Mouse (Mus musculus): ENCODE results near the gene Rps27.

Rps27 gene

DNA sequence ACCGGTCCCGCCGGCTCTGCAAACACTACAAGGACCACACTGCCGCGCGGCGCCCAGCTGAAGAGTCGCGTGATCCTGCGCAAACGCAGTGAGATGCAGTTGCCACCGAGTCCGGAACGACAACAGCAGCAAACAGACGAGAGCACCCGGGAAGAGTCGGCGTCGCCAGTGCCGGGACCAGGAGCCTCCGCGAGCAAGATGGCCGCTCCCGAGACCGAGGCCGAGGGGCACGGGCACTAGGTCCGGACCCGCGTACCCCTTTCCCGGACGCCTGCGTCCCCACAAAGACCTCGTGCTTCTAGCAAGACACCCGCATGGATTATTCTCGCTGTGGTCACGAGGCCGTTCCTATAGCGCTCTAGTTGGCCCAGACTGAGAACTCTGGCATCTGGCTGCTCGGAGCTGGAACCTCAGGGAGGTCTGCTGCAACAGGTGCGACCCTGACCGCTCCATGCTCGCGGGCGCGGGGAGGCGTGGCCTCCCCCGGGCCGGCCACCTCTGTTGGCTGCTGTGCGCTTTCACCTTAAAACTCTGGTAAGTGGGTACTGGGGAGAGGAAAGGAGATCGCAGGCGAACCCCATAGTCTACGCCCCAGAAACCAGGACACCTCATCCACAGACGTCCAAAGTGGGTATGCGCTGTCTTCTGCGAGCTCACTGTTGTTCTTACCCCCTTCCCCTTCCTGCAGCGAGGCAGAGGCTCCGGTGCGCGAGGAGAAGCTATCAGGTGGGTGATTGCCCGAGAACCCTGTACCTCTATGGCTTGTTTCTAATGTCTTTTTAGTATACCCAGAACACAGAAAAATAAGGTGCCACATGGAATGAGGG, 18.3 kb upstream of the Rps27 start, which contains the start of gene Jtb:
Gene Jtb, plus strand, starts transcription at position 91 of the 827 bp plus-strand sequence.
- peak; percentile 94 for DNase-seq (ENCODE audit: extremely low read depth, low read depth)

DNA sequence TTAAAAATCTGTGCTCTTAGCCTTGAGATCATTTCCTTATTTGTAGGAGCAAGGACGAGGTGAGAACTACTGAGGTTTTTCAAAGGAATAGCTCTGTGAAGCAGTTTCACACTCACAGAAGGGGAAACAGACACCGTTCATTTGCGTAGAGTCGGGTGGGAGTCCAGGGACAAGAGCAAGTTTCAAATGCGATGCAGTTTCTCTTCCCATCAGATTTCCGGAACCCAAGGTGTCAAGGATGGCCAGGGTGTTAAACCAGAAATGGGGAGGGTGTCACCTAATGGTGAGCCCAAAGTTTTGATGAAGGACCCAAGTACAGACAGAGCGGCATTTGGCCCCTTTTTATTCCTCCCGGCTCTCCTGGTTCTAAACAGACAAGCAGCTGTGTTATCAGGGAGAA, 17.6 kb upstream of the Rps27 start:
- no peak for DNase-seq (ENCODE audit: extremely low read depth, low read depth)

DNA sequence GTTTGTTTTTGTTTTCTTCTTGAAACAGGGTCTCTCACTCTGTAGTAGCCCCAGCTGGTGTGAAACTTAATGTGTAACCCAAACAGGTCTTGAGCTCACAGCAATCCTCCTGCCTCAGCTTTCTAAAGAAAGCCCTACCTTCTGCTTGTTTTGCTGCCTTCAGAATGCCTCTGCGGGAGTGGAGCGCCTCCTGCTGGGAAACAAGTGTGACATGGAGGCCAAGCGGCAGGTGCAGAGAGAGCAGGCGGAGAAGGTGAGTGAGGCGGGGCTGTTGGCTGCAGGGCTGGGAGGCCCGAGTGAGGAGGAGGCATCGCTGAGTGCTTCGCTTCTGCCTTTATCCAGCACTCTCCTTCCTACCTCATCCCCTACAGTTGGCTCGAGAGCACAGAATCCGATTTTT, 10.9 kb upstream of the Rps27 start:
- no peak for DNase-seq (ENCODE audit: extremely low read depth, low read depth)

- DNase-seq (ENCODE audit: extremely low read depth, low read depth): no peak
Measured at GRCm38 (mm10) chr3:90222941-90223340, 9.5 kb upstream of the Rps27 start.

DNA sequence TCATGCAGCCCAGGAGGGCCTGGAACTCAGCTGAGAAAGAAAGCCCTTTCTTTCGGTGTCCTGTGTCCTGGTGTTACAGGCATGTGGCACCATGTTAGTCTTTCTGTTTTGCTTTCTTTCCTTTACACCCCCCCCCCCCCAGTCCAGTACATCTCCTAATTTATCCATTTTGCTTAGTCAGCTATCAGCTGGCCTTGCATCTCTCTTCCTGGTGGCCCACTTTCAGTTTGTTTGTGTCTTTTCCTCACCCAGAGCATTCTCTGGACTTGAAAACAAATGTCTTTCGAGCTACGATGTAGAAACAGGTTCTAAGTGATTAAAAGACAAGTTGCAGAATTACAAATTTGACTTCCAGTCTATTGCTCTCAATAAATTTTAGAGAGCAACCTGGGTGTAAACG, 9.0 kb upstream of the Rps27 start:
- no peak for DNase-seq (ENCODE audit: extremely low read depth, low read depth)

- no peak for DNase-seq (ENCODE audit: extremely low read depth, low read depth)
Measured at GRCm38 (mm10) chr3:90221123-90221522, 7.7 kb upstream of the Rps27 start.

DNA sequence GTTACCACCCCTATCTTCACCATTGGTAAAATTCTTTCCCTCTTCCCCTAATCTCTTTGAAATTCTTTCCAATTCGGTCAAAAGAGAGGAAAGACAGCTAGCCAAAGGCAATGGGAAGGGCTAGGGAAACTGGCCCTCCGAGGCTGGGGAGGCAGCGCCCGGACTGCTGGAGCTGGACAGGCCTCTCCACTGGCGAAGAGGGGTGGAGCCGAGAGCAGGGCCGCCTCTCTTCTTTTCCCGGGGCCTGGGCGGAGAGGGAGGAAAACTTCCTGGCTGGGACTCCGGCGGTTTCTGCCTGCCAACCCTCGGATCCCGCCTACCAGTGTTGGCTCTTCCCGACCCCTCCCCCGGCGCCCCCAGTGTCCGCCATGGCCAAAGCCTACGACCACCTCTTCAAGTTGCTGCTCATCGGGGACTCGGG, 7.1 kb upstream of the Rps27 start:
- DNase-seq (ENCODE audit: extremely low read depth, low read depth): no peak

DNA sequence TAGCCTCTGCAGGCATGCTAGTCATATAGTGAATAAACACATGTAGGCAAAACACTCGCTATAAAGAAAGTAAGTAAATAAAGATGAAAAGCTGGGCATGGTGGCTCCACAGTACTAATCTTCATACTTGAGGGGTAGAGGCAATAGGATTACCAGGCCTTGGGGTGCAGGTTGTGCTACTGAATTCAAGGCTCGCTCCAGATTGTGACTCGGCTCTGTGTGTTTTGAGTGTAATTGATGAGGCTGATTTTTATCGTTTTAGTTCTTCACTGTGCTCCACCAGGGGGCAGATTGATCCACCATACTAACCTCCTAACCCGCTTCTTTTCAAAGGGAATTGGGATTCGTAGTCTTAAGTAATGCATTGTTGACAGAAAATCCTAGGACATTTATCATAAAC, 6.6 kb upstream of the Rps27 start:
- peak; percentile 60 for DNase-seq (ENCODE audit: extremely low read depth, low read depth)

- DNase-seq (ENCODE audit: extremely low read depth, low read depth): peak; percentile 61
Measured at GRCm38 (mm10) chr3:90215825-90216380, 2.5 kb upstream of the Rps27 start.

- DNase-seq (ENCODE audit: extremely low read depth, low read depth): no peak
Measured at GRCm38 (mm10) chr3:90213956-90214684, 669 bp upstream of the Rps27 start.

DNA sequence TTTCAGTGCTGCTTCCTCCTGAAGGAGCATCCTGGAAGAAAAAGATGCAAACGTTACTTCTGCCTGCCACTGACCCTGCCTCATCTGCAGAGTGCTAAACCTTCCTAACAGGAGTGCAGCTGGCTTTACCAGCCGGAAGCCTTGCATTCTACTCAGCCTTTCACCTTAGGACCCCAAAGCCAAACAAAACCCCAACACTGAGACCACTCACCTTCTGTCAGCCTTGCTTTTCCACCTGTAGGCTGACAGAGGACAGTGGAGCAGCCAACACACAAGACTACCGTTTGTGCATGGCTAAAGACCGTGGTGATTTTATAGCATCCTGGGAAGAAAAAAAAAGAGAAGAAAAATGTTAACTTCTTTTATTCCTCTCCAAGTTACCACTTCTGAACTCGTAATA, 728 bp downstream of the Rps27 start:
- no peak for DNase-seq (ENCODE audit: extremely low read depth, low read depth)

DNA sequence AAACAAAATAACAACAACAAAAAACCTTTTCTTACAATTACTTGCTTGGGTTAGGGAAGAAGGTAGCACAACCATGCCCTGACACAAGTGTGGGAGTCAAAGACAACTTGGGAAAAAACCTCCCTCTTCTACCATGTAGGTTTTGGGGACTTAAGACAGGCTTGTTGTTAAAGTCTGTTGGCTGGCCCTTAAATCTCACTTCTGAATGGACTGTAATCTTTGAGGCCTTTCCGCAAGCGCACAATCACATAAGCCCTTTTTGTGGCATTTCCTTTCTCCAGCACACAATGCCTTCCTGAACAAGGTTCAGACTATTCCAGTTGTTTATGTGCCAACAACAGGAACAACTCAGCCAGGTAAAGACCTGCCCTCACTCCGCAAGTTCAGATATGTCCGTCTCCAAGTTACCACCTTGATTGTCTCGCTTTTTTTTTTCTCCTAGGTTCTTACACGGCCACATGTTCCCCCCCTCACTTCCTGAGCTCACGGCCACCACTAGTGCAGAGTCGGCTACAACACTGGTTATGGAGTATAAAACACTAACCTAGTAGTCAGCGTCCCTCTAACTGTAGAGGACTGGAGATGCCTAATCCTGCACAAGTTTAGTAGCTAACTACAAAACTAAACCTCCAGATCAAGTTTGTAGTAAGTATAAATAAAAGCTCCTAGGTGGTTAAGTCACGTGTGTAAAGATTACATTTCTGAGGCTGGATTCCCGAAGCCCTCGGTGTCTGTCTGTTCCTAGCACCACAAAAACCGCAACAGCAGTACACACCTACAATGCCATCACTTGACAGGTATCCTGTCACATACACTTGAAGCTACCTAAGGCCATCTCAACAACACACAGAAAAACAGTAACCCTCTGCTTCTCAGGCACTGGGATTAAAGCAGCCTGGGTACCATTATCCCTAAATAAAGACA, 1.7 kb downstream of the Rps27 start:
- no peak for DNase-seq (ENCODE audit: extremely low read depth, low read depth)

GRCm38 (mm10) chr3:90209908-90210566, 3.4 kb downstream of the Rps27 start:
- DNase-seq (ENCODE audit: extremely low read depth, low read depth): no peak

DNA sequence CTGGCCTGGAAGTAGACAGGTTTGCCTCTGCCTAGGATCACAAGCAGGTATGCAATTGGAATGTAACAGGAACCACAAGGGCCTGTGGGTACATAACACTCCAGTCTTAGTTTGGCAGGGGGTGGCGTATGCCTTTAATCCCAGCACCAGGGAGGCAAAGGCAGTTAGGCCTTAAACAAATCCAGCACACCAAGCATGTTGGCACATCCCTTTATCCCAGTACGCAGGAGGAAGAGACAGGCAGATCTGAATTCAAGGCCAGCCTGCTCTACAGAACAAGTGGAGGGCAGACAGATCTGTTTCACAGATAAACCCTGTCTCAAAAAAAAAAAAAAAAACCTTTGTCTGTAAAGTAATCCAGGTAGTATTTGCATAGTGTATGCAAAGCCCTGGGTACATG, 4.8 kb downstream of the Rps27 start:
- DNase-seq (ENCODE audit: extremely low read depth, low read depth): no peak

DNA sequence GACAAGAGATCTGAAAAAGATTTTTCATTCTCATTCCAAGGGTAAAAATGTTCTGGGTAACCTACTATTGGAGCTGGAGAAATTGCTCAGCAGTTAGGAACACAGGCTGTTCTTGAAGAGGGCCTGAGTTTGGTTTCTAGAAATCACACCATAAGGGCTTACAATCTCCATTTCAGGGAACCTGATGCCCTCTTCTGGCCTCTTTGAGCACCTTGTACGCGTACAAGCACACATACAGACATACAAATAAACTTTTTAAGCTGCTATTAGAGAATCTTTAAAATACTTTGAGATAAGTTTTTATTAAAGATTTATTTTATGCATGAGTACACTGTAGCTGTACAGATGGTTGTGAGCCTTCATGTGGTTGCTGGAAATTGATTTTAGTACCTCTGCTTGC, 8.9 kb downstream of the Rps27 start:
- no peak for DNase-seq (ENCODE audit: extremely low read depth, low read depth)

- DNase-seq (ENCODE audit: extremely low read depth, low read depth): no peak
Measured at GRCm38 (mm10) chr3:90203619-90204018, 9.8 kb downstream of the Rps27 start.

DNA sequence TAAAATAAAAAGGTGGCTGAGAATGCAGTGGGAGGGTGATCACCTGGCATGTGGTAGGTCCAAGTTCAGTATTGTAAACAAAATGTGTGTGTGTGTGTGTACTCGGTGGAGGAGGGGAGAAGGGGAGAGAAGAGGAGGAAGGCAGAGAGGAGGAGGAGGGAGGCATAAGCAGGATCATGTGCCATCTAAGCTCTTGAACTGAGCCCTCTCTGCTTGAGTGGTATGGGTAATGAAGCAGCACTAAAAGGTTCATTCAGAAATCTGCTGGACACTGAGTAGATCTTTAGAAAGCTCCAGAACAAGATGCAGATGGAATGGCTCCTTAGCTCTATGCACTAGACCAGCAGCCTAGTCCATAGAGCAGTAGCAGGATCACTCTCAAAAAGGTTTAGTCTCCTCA, 10.6 kb downstream of the Rps27 start:
- DNase-seq (ENCODE audit: extremely low read depth, low read depth): no peak

- DNase-seq (ENCODE audit: extremely low read depth, low read depth): no peak
Measured at GRCm38 (mm10) chr3:90197548-90197947, 15.9 kb downstream of the Rps27 start.

DNA sequence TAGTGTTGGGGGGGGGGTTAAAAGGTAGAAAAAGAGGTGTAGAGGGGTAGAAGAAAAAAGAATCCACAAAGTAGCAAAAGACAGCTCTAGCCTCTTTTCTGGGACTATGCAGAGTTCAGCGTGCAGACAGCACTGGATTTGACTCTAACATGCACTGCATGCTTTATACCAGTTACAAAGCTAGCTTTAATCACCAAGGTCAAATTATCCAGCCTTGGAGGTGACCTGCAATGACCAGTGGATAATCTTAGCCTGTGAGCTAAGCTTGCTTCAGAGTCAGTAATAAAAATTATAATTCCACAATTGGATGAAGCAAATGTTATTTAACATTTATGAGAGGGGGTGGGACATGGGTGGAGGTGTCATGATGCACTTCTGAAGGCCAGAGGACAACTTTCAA, 17.8 kb downstream of the Rps27 start:
- DNase-seq (ENCODE audit: extremely low read depth, low read depth): no peak

DNA sequence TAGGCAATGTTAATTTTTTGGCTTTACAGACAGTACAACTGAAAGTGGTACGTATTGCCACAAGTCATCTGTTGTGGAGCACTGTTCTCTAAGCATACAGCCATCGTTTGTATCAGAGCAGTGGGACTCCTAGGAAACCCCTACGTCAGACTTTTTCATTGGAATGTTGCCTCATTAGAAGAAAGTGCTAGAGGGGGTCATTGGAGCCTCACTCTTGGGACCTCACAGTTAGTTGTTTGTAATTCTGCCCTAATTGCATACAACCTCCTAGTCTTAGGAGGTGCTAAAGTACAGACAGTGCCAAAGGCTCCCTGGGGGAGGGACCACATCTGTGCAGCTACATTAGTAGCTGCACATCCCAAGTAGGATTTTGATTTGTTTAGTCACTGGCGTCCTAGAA, 18.7 kb downstream of the Rps27 start:
- no peak for DNase-seq (ENCODE audit: extremely low read depth, low read depth)

Data from MEL-GATA-1-ER (cell line).